Mouse (Mus musculus) ES-Bruce4 (cell line): ENCODE measurements around the gene Dynlt1f.
"Not testable (repeated sequence)": the region's sequence is repeated elsewhere in the genome, so short reads cannot be mapped to it uniquely, and the experiment has no call there.

ENCODE experiments used
- CTCF ChIP-seq: IDR thresholded peaks from one replicate; pipeline ENCODE4 v1.8.1; 2011; ENCODE audit warnings: low read depth, low read length
- EP300 ChIP-seq: IDR thresholded peaks from 2 replicates; pipeline ENCODE4 v1.6.1; 2011; ENCODE audit warnings: low read depth, low read length; ENCODE audit not compliant: insufficient read depth
- POLR2A ChIP-seq: IDR thresholded peaks from one replicate; pipeline ENCODE4 v1.8.1; 2011; ENCODE audit warnings: low read length; ENCODE audit not compliant: insufficient read depth

- TF ChIP-seq POLR2A, CTCF, EP300: not testable (repeated sequence)
Measured at GRCm38 (mm10) chr17:6647452-6647851, 8.2 kb downstream of the Dynlt1f start.
